Mouse (Mus musculus) lung, embryonic 16.5 days (tissue): ENCODE data around the gene Ubap2l. TPM values are rescaled to one million over a fixed set of nuclear protein-coding genes. Genes with fewer than 3 reads are reported as not detected.

Experiments used
- ATAC-seq: fragments of 200-750 bp; cut with Nextera tagmentation; 2 replicates; pipeline ENCODE4 v1.8.0; 2017; ENCODE audit warnings: low read depth, mild to moderate bottlenecking, moderate library complexity
- H3K27ac ChIP-seq: fragments of 300-500 bp; sonication (generic); 2 replicates; pipeline ENCODE4 v1.5.1; 2014; ENCODE audit warnings: mild to moderate bottlenecking, control low read depth, low read length
- H3K27me3 ChIP-seq: fragments of 300-500 bp; sonication (generic); 2 replicates; pipeline ENCODE4 v1.6.1; 2014; ENCODE audit warnings: low read depth, low read length, mixed read lengths; ENCODE audit not compliant: control insufficient read depth, insufficient read depth
- H3K36me3 ChIP-seq: fragments of 300-500 bp; sonication (generic); 2 replicates; pipeline ENCODE4 v1.6.1; 2014; ENCODE audit warnings: low read length; ENCODE audit not compliant: control insufficient read depth, insufficient read depth
- H3K4me1 ChIP-seq: fragments of 300-500 bp; sonication (generic); replicated peaks from 2 replicates; pipeline ENCODE4 v1.6.1; 2014; ENCODE audit warnings: low read length, mixed read lengths; ENCODE audit not compliant: control insufficient read depth, insufficient read depth
- H3K4me2 ChIP-seq: fragments of 300-500 bp; sonication (generic); 2 replicates; pipeline ENCODE4 v1.6.1; 2014; ENCODE audit warnings: low read depth, low read length, control low read depth
- H3K4me3 ChIP-seq: fragments of 300-500 bp; sonication (generic); 2 replicates; pipeline ENCODE4 v1.5.1; 2014; ENCODE audit warnings: mild to moderate bottlenecking, low read length, control low read depth
- H3K9ac ChIP-seq: fragments of 300-500 bp; sonication (generic); 2 replicates; pipeline ENCODE4 v1.6.1; 2014; ENCODE audit warnings: low read length, control low read depth
- H3K9me3 ChIP-seq: fragments of 300-500 bp; sonication (generic); 2 replicates; pipeline ENCODE4 v1.6.1; 2016; ENCODE audit warnings: low read length; ENCODE audit not compliant: control insufficient read depth
- WGBS: fragments of 180-500 bp; shearing (Covaris S2); extraction: QIAGEN DNeasy Blood & Tissue Kit; methylation state at CpG from one replicate; pipeline ENCODE4 v1.1.7; 2014; 5-methylcytosine and 5-hydroxymethylcytosine counted together
- polyA plus RNA-seq: library from polyadenylated mRNA; unstranded; fragments of >200 nt; fragmentation: Nextera tagmentation; extraction: Ambion mirVana; gene quantifications from 2 replicates; pipeline ENCODE4 v1.2.1, GENCODE M21; 2015

The Ubap2l gene
- polyA plus RNA-seq, 1 experiment from 2014 or later = 167 TPM

DNA sequence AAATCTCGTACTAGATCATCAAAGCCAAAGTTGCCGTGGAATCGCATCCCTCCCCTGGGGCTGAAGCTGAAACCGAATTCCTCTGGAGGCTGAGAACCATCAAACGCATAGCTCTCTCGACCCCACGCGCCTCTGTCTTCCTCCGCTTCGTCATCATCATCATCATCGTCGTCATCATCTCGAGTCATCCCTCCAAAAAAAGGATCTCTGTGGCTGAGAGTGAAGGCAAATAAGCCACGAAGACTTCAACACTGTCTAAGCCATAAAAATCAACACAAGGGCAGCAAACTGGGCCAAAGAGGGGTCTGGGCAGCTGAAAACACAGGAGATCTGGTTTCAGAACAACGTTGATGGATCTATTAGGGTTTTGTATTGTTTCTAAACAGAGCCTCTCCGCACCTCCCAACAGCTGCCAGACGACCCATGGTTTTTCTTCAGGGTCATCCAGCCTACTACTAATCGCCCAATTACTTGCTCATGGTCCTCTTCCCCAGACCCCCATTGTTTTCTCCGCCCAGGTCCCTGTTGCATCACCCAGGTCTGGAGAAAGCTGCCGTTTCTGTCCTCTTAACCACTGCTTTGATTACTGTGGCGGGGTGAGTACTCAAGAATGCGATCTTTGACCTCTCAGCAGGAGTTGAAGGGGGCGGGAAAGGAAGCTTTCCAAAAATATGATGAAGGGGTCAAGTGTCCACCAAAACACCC, 54.5 kb downstream of the Ubap2l start:
- Histone ChIP-seq H3K27ac (peak overlapping the region; percentile 97), H3K4me1 (peaks cover 5% of the 10 kb centered on the region), H3K4me2 (peak overlapping the region; percentile 60), H3K4me3 (peak overlapping the region; percentile 57), H3K9me3 (no peaks in the 10 kb centered on the region), H3K27me3 (no peaks in the 10 kb centered on the region), H3K9ac (peak overlapping the region; percentile 93), H3K36me3 (peaks cover 18% of the 10 kb centered on the region)
- peak; percentile 45 for ATAC-seq
- 9% methylated on average over 20 of the region's 23 CpGs for WGBS

GRCm38 (mm10) chr3:89994807-89995515, 57.5 kb downstream of the Ubap2l start:
- Histone ChIP-seq H3K4me3 (no peak overlapping the region), H3K4me2 (no peak overlapping the region), H3K4me1 (peaks cover 5% of the 10 kb centered on the region), H3K27ac (no peak overlapping the region), H3K36me3 (peaks cover 11% of the 10 kb centered on the region), H3K27me3 (no peaks in the 10 kb centered on the region), H3K9ac (no peak overlapping the region), H3K9me3 (no peaks in the 10 kb centered on the region)
- no peak for ATAC-seq
- 91% methylated on average over 5 of the region's 5 CpGs for WGBS

- Histone ChIP-seq H3K4me3 (no peak overlapping the region), H3K36me3 (0 out of 2 replicates have a peak, but pooled peaks cover 2% of the 10 kb centered on the region), H3K4me2 (no peak overlapping the region), H3K27me3 (no peaks in the 10 kb centered on the region), H3K4me1 (no peaks in the 10 kb centered on the region), H3K9ac (no peak overlapping the region), H3K27ac (no peak overlapping the region), H3K9me3 (no peaks in the 10 kb centered on the region)
- 81% methylated on average over 4 of the region's 4 CpGs for whole genome bisulfite sequencing
- no peak for ATAC-seq
These were observed 64.6 kb downstream of the Ubap2l start for GRCm38 (mm10) chr3:89987822-89988221.

GRCm38 (mm10) chr3:89987211-89987610, 65.2 kb downstream of the Ubap2l start:
- Histone ChIP-seq H3K36me3 (0 out of 2 replicates have a peak, but pooled peaks cover 1% of the 10 kb centered on the region), H3K27ac (no peak overlapping the region), H3K4me1 (no peaks in the 10 kb centered on the region), H3K4me3 (no peak overlapping the region), H3K27me3 (no peaks in the 10 kb centered on the region), H3K4me2 (no peak overlapping the region), H3K9me3 (no peaks in the 10 kb centered on the region), H3K9ac (no peak overlapping the region)
- WGBS = 47% methylated on average over 3 of the region's 3 CpGs
- ATAC-seq = no peak

GRCm38 (mm10) chr3:89982426-89982825, 70.0 kb downstream of the Ubap2l start:
- ATAC-seq = no peak
- H3K27ac ChIP-seq = no peak overlapping the region
- H3K9ac ChIP-seq = no peak overlapping the region
- H3K36me3 ChIP-seq = no peaks in the 10 kb centered on the region
- no peaks in the 10 kb centered on the region for H3K27me3 ChIP-seq
- no peak overlapping the region for H3K4me2 ChIP-seq
- H3K4me3 ChIP-seq = no peak overlapping the region
- H3K9me3 ChIP-seq = no peaks in the 10 kb centered on the region
- H3K4me1 ChIP-seq = no peaks in the 10 kb centered on the region
- WGBS = 66% methylated on average over 5 of the region's 5 CpGs

- Histone ChIP-seq H3K9me3 (no peaks in the 10 kb centered on the region), H3K27me3 (no peaks in the 10 kb centered on the region)
- ATAC-seq = no peak
These were observed 75.6 kb downstream of the Ubap2l start for GRCm38 (mm10) chr3:89976859-89977258.

GRCm38 (mm10) chr3:89968509-89968908, 83.9 kb downstream of the Ubap2l start:
- WGBS = 57% methylated on average over 7 of the region's 7 CpGs
- Histone ChIP-seq H3K9me3 (no peaks in the 10 kb centered on the region), H3K27ac (no peak overlapping the region), H3K9ac (no peak overlapping the region), H3K27me3 (no peaks in the 10 kb centered on the region), H3K4me1 (peaks cover 5% of the 10 kb centered on the region), H3K4me2 (no peak overlapping the region), H3K36me3 (no peaks in the 10 kb centered on the region), H3K4me3 (no peak overlapping the region)
- ATAC-seq = no peak

More at GRCm38 (mm10) chr3:89976859-89977258, 75.6 kb downstream of the Ubap2l start:
- no peak overlapping the region for H3K4me2 ChIP-seq
- no peaks in the 10 kb centered on the region for H3K36me3 ChIP-seq
- H3K27ac ChIP-seq = no peak overlapping the region
- H3K9ac ChIP-seq = no peak overlapping the region
- H3K4me3 ChIP-seq = no peak overlapping the region
- H3K4me1 ChIP-seq = no peaks in the 10 kb centered on the region

DNA sequence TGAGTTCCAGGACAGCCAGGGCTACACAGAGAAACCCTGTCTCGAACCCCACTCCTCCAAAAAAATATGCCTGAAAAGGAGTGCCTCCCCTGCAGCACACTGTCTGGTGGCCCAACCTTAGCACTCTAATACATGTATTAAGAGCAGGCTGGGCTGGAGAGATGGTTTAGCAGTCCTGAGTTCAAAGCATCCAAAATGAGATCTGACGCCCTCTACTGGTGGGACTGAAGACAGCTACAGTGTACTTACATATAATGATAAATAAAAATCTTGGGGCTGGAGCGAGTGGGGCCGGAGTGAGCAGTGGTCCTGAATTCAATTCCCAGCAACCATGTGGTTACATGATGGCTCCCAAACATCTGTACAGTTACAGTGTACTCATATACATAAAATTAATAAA, 85.5 kb downstream of the Ubap2l start:
- WGBS = 67% methylated on average over 4 of the region's 4 CpGs
- no peak overlapping the region for H3K27ac ChIP-seq
- H3K4me2 ChIP-seq = no peak overlapping the region
- ATAC-seq = no peak
- no peak overlapping the region for H3K9ac ChIP-seq
- no peak overlapping the region for H3K4me3 ChIP-seq
- no peaks in the 10 kb centered on the region for H3K27me3 ChIP-seq
- peaks cover 10% of the 10 kb centered on the region for H3K4me1 ChIP-seq
- H3K36me3 ChIP-seq = no peaks in the 10 kb centered on the region
- no peaks in the 10 kb centered on the region for H3K9me3 ChIP-seq

DNA sequence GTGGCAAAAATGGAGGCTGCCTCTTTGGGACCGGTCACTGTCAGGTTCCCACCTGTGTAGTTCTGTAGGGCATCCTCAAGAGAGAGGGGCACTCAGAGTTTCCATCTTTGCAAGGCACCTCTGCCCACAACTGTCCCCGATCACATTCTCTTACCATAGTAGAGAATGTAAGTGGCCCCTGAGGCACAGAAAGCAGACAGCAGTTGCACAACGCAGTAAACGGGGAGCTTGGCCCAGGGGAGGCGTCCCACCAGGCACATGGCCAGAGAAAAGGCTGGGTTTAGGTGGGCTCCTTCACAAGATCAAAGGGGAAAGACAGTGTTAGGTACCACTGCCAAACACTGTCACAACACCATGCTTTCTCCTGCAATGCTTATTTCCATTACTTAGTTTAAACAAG, 86.5 kb downstream of the Ubap2l start:
- H3K9ac ChIP-seq = no peak overlapping the region
- H3K4me3 ChIP-seq = no peak overlapping the region
- H3K27me3 ChIP-seq = no peaks in the 10 kb centered on the region
- H3K36me3 ChIP-seq = no peaks in the 10 kb centered on the region
- H3K4me2 ChIP-seq = no peak overlapping the region
- peaks cover 20% of the 10 kb centered on the region for H3K4me1 ChIP-seq
- no peaks in the 10 kb centered on the region for H3K9me3 ChIP-seq
- 87% methylated on average over 5 of the region's 5 CpGs for WGBS
- no peak for ATAC-seq
- H3K27ac ChIP-seq = no peak overlapping the region
